Mouse (Mus musculus): ENCODE data around the gene Alox12. TPM values are rescaled to one million over a fixed set of nuclear protein-coding genes. Genes with fewer than 3 reads are reported as not detected.

The Alox12 gene
- total RNA-seq, 2 experiments from 2014 or later: 0.45 to 0.69 TPM

DNA sequence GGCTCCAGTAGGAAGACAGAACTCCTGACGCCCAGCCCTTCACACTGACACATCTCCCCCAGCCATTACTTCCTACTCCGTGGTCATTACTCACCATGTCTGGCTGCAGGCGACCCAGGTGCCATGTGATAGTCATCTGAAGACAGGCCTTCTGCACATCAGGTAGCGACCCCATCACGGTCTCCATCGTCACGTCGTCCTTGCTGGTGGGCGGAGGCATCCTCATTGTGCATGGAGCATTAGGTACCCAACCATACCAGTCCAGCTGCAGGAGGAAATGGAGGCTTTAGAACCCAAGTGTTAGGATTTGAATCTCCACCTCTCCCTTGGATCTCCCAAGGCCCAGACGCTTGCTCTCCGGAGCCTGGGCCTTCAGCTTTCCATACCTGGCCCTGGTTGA, 12.6 kb downstream of the Alox12 start:
- DNase-seq (ENCODE audit: low spot score in 2 of 2): no peak

DNA sequence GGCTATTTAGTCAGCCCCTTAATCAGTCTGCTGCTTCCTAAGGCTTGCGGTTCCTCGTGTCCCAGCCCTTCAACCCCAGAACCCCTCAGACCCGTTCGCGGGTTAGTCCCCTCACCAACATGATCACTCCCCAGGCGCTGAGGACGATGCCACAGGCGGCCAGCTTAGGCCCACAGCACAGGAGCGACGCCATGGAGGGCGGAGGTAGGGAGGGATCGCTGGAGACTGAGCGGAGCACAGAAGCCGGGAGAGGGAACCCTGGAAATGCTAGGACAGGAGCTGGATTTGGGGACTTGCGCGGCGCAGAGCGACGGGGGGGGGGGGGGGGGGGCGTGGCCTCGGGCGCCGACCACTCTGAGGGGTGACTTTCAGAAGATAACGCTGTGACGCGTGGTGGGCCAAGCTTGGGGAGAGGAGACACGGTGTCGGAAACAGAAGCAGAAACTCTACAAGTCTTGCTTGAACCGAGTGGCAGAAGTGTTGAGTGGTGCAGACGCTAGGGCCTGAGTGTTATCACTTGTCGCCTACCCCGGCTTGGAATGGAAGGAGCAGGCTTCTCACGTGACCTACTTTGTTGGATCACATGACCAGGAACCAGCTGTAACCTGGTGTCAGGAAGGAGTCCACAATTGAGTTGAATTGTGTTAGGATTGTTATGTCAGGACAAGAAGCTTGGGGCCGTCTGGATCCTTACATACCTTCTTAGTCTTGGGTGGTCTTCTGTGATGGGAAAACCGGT, 15.4 kb downstream of the Alox12 start, which contains the start of the genes Gm21988 and Rnasek:
Gm21988 (minus strand) TSS at position 290 of the 739 bp plus-strand sequence.
Rnasek (minus strand) TSS at position 302 of the 739 bp plus-strand sequence.
- peak; percentile 84 to 85 for DNase-seq (ENCODE audit: low spot score in 2 of 2)

DNA sequence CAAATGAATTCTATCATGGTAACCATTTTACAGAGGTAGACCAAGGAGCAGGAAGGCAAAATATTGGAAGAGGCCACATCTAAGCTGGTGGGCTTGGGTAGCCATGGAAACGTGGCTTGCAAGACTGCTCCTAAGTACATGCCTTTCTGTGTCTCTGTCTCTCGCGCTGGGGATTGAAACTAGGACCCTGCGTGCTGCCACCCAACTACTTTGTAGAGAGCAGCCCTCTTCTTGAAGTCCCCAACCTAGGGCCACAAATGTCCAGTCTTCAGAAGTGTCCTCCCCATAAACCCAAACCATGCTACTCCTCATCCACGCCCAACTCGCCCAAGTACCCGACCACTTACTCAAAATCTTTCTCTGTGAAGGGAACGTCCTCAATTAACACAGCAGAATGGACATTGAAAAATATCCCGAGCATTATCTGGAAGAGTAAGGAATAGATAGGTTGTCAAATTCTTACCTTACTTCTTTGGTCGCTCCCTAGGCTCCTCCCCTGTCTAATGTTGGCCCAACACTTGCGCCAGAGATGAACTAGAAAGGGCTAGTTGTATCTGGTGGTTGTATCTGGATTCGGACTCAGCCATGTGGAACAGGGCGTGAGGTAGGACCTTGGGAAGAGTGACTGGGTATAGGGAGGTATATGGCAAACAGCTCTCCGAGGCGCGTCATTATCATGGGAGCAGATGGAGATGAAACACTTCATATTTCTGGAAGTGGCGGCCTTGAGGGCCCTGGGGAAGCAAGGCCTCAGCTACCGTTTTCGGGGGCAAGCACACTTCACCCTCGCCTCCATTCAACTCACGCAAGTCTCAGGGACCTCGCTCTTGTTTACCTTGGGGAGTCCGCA, 16.3 kb downstream of the Alox12 start:
- no peak for DNase-seq (ENCODE audit: low spot score in 2 of 2)

DNA sequence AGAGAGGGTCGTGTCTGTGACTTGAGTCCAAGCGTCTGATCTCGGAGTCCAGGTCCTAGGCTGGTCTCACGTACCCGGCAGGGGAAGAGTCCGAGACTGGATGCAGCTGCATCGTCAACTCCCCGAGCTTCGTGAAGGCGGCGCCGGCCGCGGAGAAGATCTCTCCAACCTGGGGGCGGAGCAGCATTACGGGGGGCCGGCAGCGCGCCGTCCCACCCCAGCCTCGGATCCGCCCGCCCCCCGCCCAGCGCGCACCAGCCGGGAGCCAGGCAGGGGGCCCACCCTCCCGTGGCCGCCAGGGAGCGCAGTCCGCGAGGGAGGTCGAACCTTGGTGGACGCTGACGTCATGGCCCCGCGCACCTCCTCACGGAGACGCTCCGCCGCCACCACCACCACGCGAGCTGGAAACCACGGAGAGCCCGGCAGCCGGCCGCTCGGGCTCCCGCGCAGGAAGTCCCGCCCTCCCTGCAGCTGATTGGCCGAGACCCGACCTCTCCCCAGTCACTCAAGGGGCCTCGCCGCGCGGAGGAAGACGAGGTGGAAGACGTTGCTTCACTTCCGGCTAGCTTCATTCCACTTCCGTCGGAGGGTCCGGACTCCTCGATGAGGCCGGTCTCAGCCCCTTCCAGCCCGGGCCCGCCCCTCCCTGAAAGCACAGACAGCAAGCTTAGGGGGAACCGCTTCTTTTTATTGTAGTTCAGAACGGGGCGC, 17.5 kb downstream of the Alox12 start, which contains the start of gene 0610010K14Rik:
0610010K14Rik (minus strand) TSS at position 458 of the 711 bp plus-strand sequence.
- DNase-seq (ENCODE audit: low spot score in 2 of 2): peak; percentile 99

DNA sequence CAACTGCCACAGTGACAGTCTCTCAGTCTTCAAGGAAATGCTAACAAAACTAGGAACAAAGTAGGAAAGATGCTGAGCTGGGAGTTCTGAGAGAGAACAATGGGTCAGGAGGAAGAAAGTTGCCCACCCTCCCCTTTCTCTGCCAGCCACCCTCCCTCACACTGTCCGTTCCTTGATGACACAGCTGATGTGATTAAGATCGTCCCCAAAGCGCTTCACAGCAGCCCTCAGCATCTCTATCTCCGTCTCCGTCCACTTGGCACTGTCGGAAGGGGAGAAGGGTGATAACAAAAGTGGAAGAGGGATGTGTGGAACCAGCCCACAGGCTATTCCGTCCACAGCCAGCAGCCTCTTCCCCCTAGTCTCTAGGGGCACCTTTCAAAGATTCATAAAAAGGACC, 18.4 kb downstream of the Alox12 start:
- DNase-seq (ENCODE audit: low spot score in 2 of 2): no peak

DNA sequence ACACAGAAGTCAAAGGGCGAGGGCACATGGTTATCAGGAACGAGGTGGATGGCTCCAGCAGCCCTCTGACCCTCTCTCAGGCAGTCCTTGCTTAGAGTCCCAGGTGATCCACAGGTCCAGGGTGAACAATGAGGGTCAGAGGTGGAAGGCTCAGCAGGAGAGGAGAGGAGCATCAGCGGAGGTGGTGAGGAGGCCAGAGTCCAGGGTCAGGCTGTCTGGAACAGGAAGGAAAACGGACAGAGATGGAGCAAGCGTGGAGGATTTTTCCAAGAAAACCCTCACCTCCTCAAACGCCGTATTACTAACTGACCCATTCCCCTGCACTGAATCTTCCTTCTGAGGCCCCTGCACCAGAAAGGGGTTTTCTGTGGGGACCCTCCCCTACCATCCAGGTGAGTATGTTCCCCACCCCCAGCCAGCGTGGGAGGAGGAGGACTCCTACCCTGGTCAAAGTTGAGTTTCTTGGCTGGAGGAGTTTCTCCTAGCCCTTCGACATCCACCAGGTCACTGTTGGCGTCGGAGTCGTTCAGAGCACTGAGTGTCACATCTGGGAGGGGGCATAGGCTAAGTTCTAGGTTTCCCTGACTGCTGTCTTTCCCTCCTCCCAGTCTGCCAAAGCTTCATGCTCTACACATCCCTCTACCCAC, 19.8 kb downstream of the Alox12 start:
- DNase-seq (ENCODE audit: low spot score in 2 of 2): no peak

DNA sequence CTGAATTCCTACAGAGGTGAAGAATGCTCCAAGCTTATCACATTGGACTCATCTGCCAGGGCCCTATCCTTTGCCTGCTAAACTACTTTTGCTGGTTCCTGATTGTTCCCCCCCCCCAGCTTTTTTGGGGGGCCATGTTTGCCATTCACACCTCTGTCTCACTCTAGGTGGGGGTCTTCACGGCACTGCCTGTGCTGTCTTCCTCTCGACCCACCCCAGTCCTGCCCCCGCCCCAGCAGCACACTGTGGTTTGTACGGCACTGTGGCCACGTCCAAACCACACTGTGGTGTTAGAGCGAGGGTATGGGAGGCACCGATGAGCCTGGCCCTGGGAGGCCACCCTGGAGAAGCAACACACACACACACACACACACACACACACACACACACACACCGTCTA, 20.7 kb downstream of the Alox12 start:
- DNase-seq (ENCODE audit: low spot score in 2 of 2): no peak

DNA sequence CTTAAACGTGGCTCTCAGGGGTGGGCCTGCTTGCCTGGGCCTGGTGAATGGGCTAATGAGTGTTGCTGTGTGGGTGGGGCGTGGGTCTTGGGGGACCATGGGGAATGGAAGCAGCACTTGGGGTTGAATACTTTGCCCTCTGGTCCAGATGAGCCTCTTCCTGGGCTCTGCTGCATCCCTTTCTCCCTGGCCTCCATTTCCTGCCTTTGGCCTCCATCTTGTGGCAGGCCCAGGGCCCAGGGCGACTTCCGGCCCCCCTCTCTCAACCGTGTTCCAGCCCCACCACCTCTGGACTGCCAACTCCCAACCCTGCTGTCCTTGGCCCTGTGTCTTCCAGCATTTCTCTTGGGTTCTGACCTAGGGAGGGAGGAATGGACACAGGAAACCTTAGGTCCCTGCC, 21.1 kb downstream of the Alox12 start:
- DNase-seq (ENCODE audit: low spot score in 2 of 2): no peak

DNA sequence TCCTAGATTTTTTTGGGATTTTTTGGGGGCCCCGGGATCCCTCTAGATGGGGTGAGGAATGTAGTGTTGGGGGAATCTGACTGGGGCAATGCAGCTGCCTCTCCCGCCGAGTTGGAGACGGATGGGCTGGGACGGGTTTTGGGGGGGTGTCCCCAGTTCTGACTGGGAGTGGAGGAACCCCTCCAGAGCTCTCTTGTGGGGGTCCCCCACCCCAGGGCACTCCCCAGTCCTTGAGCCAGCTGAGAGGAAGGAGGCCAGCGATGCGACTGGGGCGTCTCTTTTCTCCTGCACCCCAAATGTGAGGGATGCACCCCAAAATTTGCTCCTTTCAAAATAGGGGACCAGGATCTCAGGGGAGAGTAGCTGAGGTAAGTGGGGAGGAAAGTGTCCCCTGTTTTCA, 22.1 kb downstream of the Alox12 start:
- peak in 1 of 2 experiments; percentile 55 for DNase-seq (ENCODE audit: low spot score in 2 of 2)

DNA sequence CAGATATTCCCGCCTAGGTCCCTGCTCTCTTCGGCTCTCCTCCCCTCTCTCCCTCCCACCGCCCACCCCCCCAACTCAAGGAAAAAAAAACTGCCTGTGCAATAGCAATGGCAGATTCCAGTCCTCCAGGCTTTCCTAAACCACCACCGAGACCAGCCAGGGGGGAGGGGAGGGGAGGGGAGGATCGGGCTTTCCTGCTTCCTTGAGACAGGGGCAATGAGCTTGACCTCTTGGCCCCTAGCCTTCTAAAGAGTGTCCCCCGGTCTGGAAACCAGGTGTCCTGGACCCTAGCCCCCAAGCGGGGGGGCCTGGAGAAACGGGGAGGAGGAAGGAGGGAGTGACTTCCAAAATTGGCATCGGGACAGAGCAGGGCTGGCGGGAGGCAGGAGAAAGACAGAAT, 22.6 kb downstream of the Alox12 start:
- DNase-seq (ENCODE audit: low spot score in 2 of 2): peak; percentile 74 to 75

DNA sequence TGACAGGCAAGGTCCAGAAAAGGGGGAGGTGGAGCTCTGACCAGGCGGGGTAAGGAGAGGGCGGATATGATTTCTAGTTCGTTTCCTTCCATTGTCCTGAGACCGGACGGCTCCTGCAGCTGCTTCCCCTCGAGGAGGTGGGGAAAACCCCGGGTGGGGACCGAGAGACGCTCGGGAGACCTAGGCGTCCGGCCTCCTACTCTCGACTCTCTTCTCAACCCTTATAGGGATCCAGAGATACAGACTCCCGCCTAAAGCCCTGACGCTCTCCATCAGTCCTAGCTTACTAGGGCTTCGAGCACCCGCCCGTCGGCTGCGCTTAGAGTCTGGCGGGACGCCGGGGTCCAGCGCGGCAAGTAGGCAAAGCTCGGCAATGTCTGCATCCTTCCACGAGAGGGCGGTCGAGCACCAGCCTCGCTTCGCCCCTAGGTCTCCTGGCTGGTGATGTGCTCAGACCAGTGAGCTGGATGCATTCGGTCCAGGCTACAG, 24.9 kb downstream of the Alox12 start:
- peak; percentile 90 for DNase-seq (ENCODE audit: low spot score in 2 of 2)

DNA sequence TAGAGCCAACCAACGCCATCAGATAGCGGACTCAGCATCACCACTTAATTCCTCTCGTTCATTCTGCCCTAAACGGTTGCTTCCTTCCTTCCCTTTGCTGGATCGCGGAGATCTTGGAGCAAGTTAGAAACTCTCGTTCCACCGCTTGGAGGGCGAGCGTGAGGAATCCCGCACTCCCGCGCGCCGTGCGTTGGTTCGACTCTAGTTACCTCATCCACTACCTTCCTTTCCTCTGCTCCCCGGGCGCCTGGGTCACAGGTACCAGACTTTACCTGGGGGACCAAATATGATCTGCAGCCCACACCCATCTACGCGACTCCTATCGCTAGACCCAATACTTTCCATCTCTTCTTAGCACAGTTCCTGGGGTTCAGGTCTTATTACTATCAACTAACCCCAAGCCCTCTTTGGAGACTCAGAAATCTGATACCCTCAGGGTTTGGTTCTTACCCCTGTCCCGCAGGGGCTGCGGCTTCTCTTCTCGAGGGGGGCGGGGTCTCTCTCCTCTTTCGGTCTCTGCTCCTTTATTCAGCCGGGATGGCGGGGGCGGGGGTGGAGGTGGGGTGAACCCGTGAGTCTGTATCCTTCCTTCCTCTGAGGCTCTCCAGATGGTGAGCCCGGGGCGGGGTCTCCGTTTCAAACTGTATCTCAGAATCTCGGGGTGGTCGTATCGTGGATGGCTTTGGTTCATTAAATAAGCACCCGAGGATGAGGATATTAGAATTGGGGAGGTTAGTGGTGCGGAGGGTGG, 25.7 kb downstream of the Alox12 start, which contains the start of gene Bcl6b:
Bcl6b (minus strand) TSS at position 539 of the 751 bp plus-strand sequence.
- peak in 1 of 2 experiments; percentile 28 for DNase-seq (ENCODE audit: low spot score in 2 of 2)

DNA sequence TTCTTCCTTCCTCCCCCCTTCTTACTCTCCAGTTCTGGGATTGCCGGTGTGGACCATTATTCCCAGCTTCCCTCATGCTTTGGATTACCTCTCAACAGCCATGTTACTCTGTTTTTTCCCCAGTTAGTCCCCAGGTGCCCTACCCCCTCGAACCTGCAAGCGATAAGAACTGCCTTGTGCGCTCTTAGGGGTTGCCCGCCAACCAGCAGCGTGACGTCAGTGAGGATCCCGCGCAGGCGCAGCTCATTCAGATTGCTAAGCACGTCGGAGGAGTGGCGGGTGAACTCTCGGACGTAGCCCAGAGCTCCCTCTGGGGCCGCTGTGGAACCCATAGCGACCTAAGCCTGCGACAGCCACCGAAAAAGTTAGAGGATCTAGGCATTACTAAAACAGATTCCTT, 26.3 kb downstream of the Alox12 start:
- DNase-seq (ENCODE audit: low spot score in 2 of 2): peak; percentile 85 to 89

DNA sequence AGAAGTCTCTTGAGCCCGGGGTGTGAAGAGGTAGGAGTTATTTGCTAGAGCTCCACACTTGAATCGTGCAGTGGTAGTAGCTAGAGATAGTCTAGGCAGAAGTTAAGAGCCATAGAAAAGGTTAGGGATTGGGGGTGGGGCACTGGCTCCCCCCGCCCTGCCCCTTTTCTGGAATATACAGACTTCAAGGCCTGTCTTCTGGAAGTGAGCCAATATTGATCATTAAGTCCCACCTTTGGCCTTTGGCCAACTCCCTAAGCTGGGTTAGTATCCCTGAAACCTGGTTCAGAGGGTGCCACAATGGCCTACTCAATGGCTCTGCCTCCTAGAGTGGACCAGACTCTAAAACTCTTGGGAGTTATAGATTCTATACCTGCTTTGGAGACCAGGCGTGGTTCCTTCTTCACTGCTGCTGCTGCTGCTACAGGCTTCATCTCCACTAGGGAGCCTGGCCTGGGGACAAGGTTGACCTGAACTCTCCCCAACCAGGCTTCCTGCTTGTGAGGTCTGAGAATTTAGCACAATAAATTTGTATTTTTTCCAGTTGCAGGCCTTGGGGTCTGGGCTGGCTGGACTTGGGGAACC, 27.4 kb downstream of the Alox12 start:
- DNase-seq (ENCODE audit: low spot score in 2 of 2): no peak

DNA sequence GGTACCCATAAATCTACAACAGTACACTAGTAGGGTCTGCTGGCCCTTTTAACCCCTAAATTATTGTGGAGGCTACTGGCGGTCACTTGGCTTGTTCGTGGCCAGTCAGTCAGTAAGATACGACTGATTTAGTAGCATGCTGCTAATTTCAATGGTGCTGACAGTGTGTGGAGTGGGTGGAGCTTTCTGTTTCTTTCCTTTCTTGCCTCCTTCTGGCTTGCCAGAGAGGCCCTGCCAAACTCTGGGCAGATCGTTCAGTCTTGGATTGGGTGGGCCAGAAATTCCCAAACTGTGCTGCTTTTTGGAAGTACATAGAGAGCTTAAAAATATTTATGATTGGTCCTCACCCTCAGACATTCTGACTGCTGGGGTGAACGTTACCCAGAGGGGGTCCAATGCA, 28.0 kb downstream of the Alox12 start:
- DNase-seq (ENCODE audit: low spot score in 2 of 2): peak in 1 of 2 experiments; percentile 38

DNA sequence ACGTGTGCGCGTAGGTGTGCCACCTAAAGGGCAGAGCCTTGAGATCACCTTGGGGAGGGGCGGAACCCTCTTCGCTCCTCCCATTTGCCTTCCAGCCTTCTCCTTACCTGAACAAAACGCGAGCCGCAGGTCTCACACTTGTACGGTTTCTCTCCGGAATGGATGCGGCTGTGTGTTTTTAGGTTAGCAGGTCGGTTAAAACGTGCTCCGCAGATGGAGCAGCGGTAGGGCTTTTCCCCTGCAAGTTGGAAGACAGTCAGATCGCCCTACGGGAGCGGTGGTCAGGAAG, 28.6 kb downstream of the Alox12 start:
- no peak for DNase-seq (ENCODE audit: low spot score in 2 of 2)

DNA sequence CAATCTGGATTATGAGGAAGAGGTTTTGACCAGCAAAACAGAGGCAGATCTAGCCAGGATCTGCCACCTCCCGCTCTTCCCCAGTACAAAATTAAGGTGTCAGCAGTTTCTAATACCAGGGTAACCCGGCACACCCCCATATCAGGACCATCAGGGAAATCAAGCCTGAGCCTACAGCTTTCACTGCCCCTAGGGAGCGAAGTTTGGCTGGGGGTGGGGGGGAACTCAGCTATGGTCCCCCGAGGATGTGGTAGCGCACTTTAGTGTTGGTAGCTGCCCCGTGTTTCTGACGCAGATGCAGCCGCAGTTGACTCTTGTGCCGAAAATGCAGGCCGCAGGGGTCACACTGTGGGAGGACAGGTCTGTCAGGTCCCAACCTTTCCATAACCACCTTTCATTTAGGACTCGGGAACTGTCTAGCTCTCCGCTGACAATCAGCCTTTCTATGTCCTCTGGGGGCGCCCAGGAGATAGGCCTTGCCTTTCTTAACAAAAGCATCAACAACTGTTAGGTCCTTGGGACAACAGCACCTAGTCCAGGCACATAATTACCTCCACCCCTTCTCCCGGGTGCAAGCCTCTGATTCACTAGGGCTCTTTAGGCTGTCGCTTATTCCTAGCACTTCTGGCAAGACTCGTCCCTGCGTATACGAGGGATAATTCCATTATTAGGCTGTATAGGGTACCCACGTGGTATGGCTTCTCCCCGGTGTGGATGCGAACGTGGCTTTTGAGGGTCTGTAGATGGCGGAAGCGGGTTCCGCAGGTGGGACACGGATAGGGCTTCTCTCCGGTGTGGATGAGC, 29.2 kb downstream of the Alox12 start:
- peak in 1 of 2 experiments; percentile 27 for DNase-seq (ENCODE audit: low spot score in 2 of 2)

DNA sequence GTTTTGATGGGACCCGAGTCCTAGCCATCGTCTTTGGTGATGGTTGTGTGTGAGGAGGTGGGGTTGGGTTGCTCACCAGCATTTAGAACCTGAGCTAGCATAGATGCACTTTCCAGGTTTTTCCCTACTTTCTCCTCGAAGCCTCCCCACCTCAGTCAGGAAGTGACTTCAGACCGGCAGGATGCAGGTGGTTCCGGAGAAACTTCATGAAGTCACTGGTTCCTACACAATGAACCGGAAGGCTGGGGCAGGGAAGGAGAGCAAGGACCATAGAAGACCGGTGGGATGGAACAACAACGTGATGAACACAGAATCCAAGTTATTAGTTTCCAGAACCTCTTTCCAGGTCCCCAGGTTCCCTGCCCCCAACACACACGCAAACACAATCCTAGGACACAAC, 31.4 kb downstream of the Alox12 start:
- no peak for DNase-seq (ENCODE audit: low spot score in 2 of 2)

All from layer of hippocampus, postnatal 10 days (tissue).